Mouse (Mus musculus) olfactory bulb, adult 2 months (tissue): ENCODE results near the gene Tmprss3.

ENCODE experiments used
- CTCF ChIP-seq: fragments of 200-500 bp; IDR thresholded peaks from 2 replicates; pipeline ENCODE4 v1.5.1; 2012; ENCODE audit warnings: low read depth, mild to moderate bottlenecking, low read length, moderate library complexity; ENCODE audit not compliant: insufficient read depth
- POLR2A ChIP-seq: fragments of 200-500 bp; IDR thresholded peaks from 2 replicates; pipeline ENCODE4 v1.6.1; 2012; ENCODE audit warnings: mild to moderate bottlenecking, low read depth, low read length, moderate library complexity; ENCODE audit not compliant: insufficient read depth

GRCm38 (mm10) chr17:31152512-31152911, 46.3 kb downstream of the Tmprss3 start:
- TF ChIP-seq POLR2A, result no peak
- TF ChIP-seq CTCF, result no peak
